Mouse (Mus musculus) hindbrain, embryonic 12.5 days (tissue): ENCODE results near the gene Rmdn2. TPM values are rescaled to one million over a fixed set of nuclear protein-coding genes. Genes with fewer than 3 reads are reported as not detected.

ENCODE experiments used
- ATAC-seq: fragments of 200-750 bp; cut with Nextera tagmentation; 2 replicates; pipeline ENCODE4 v1.8.0; 2017; ENCODE audit warnings: moderate TSS enrichment; ENCODE audit not compliant: low FRiP score
- H3K27ac ChIP-seq: fragments of 300-500 bp; sonication (generic); 2 replicates; pipeline ENCODE4 v1.5.1; 2016; ENCODE audit warnings: mild to moderate bottlenecking
- H3K27me3 ChIP-seq: fragments of 300-500 bp; sonication (generic); 2 replicates; pipeline ENCODE4 v1.6.1; 2016; ENCODE audit warnings: mild to moderate bottlenecking
- H3K36me3 ChIP-seq: fragments of 300-500 bp; sonication (generic); 2 replicates; pipeline ENCODE4 v1.6.1; 2016; ENCODE audit warnings: mild to moderate bottlenecking
- H3K4me1 ChIP-seq: fragments of 300-500 bp; sonication (generic); 2 replicates; pipeline ENCODE4 v1.6.1; 2016
- H3K4me2 ChIP-seq: fragments of 300-500 bp; sonication (generic); replicated peaks from 2 replicates; pipeline ENCODE4 v1.6.1; 2016; ENCODE audit warnings: mild to moderate bottlenecking
- H3K4me3 ChIP-seq: fragments of 300-500 bp; sonication (generic); 2 replicates; pipeline ENCODE4 v1.5.1; 2016; ENCODE audit warnings: mild to moderate bottlenecking
- H3K9ac ChIP-seq: fragments of 300-500 bp; sonication (generic); 2 replicates; pipeline ENCODE4 v1.6.1; 2016; ENCODE audit warnings: mild to moderate bottlenecking, moderate library complexity
- H3K9me3 ChIP-seq: fragments of 300-500 bp; sonication (generic); replicated peaks from 2 replicates; pipeline ENCODE4 v1.6.1; 2016; ENCODE audit warnings: mild to moderate bottlenecking
- WGBS: fragments of 180-500 bp; shearing (Covaris S2); methylation state at CpG from one replicate; pipeline ENCODE4 v1.1.7; 2016; 5-methylcytosine and 5-hydroxymethylcytosine counted together
- polyA plus RNA-seq: library from polyadenylated mRNA; unstranded; fragments of >200 nt; fragmentation: Nextera tagmentation; extraction: Ambion mirVana; gene quantifications from 2 replicates; pipeline ENCODE4 v1.2.1, GENCODE M21; 2016

Rmdn2 gene
- polyA plus RNA-seq, 1 experiment from 2014 or later: 10.5 TPM

DNA sequence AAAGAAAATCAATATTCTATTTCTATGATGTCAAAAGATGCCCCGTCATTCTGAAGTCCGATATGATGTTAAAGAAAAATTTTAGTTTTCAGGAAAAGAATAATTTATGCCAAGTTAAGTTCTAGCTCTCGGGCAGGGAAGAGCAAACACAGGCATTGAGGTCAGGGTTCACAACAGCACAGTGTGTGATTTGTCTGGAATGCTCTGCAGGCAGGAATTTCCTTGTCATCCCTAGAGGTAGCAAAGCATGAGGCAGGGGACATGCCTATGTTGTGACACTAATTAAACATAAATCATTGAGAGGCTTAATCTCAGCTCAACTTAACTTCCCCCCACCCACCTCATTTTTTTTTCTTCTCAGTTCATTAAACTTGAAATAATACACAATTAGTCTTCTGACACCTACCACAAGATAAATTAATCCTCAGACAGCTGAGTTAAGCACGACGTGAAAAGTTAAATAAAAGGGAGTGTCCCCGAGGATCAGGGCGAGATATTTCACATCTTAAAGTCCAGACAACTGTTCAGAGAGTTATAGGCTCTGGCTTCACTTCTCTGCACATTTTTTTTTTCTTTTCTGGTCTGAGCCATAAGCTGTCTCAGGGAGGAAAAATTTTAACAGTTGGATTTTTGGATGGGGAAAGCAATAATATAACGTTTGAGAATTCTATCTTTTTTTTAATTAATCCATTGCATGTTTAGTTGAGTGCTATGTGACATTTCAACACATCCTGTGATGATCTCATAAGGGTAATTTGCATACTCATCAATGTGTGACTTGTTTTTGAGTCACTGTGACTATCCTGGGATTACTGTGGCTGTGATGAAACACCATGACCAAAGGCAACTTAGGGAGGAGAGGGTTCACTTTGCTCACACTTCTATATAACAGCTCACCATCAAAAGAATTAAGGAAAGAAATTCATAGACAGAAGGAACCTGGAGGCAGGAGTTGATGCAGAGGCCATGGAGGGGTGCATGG, 12.8 kb upstream of the Rmdn2 start:
- no peak overlapping the region for H3K4me3 ChIP-seq

DNA sequence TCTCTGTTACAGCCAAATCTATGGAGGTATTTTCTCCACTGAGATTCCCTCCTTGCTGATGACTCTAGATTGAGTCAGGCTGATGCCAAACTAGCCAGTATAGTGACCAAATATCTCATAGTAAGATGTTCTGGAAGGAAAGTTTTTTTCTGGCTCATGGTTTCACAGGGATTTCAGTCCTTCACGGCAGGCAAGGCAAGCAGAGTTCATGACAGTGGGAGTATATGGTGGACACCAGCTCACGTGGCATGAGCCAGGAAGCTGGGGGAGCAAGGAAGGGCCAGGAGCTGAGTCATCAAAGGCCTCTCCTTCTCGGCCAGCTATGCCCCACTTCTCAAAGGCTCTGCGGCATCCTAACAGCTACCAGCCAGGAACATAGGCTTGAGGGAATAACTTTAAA, 11.6 kb upstream of the Rmdn2 start:
- Histone ChIP-seq H3K4me1 (0 out of 2 replicates have a peak, but pooled peaks cover 5% of the 10 kb centered on the region), H3K4me2 (no peak overlapping the region), H3K27ac (no peak overlapping the region), H3K9me3 (no peaks in the 10 kb centered on the region), H3K4me3 (no peak overlapping the region), H3K27me3 (no peaks in the 10 kb centered on the region), H3K36me3 (no peaks in the 10 kb centered on the region), H3K9ac (no peak overlapping the region)
- ATAC-seq: no peak
- WGBS: 78% methylated on average over 4 of the region's 4 CpGs

More for the DNA sequence above, 12.8 kb upstream of the Rmdn2 start:
- Histone ChIP-seq H3K4me1 (0 out of 2 replicates have a peak, but pooled peaks cover 5% of the 10 kb centered on the region), H3K27ac (no peak overlapping the region), H3K36me3 (no peaks in the 10 kb centered on the region), H3K9me3 (no peaks in the 10 kb centered on the region), H3K4me2 (no peak overlapping the region), H3K27me3 (no peaks in the 10 kb centered on the region), H3K9ac (no peak overlapping the region)
- peak; percentile 72; the same call in 1 of the 2 replicates for ATAC-seq
- 41% methylated on average over 8 of the region's 8 CpGs for WGBS

DNA sequence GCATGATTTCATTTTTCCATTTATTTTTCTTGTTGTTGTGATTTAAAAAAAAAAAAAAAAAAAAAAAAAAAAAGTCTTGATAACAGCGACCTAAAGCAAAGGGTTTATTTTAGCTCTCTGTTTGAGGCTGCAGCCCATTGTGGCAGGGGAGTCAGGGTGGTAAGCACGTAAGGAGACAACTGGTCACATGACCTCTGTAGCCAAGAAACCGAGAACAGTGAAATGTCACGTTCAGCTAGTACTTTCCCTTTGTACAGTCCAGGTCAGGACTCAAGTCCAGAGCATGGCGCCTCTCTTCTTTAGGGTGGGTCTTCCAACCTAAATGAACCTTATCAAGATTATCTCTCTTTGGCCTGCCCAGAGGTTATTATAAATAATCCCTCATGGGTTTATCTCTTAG, 9.3 kb upstream of the Rmdn2 start:
- 56% methylated on average over 5 of the region's 5 CpGs for WGBS
- H3K9me3 ChIP-seq: no peaks in the 10 kb centered on the region
- H3K4me1 ChIP-seq: 0 out of 2 replicates have a peak, but pooled peaks cover 5% of the 10 kb centered on the region
- H3K9ac ChIP-seq: no peak overlapping the region
- no peak overlapping the region for H3K27ac ChIP-seq
- ATAC-seq: no peak
- H3K4me2 ChIP-seq: no peak overlapping the region
- no peak overlapping the region for H3K4me3 ChIP-seq
- H3K36me3 ChIP-seq: no peaks in the 10 kb centered on the region
- H3K27me3 ChIP-seq: no peaks in the 10 kb centered on the region

DNA sequence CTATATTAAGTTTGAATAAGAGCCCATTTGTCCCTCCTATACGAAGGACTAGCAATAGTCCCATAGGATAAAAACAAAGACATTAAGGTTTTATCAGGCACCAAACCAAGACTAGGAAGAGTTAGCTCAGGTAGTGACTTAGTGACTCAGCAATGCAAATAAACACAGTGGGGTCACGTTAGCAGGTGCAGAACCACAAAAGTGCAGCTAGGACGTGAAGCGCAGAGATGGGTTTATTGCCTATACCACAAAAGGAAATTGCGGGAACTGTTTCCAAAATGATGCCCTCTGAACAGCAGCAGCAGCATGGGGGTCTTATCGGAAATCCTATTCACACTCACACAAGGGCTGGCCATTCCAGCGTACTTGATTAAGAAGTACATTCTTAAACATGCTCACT, 8.2 kb upstream of the Rmdn2 start:
- H3K36me3 ChIP-seq: no peaks in the 10 kb centered on the region
- no peak for ATAC-seq
- no peak overlapping the region for H3K27ac ChIP-seq
- H3K27me3 ChIP-seq: no peaks in the 10 kb centered on the region
- H3K9ac ChIP-seq: no peak overlapping the region
- 0 out of 2 replicates have a peak, but pooled peaks cover 5% of the 10 kb centered on the region for H3K4me1 ChIP-seq
- H3K4me2 ChIP-seq: no peak overlapping the region
- no peaks in the 10 kb centered on the region for H3K9me3 ChIP-seq
- 81% methylated on average over 7 of the region's 7 CpGs for WGBS
- H3K4me3 ChIP-seq: no peak overlapping the region

DNA sequence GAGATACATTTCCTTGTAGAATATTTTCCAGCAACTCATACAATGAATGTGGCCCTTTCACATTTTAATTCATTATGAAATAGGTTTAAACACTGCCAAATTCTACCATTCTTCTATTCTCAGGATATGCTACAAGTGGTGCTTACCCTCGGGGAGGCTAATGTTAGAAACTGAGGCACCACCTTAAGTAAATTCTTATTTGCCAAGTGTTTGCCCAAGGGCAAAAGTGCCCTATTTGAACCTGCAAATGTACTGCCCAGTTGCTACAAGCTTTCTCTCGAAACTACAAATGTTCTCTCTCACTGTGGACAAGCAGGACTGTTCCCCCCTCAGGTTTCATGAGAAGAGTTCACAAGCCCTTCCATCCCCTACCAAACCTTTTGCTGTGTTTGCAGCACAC, 5.9 kb upstream of the Rmdn2 start:
- Histone ChIP-seq H3K36me3 (no peaks in the 10 kb centered on the region), H3K4me1 (no peaks in the 10 kb centered on the region), H3K4me2 (no peak overlapping the region), H3K27ac (no peak overlapping the region), H3K9ac (no peak overlapping the region), H3K9me3 (no peaks in the 10 kb centered on the region), H3K27me3 (no peaks in the 10 kb centered on the region), H3K4me3 (no peak overlapping the region)
- ATAC-seq: no peak
- WGBS: 76% methylated on average over 2 of the region's 2 CpGs

DNA sequence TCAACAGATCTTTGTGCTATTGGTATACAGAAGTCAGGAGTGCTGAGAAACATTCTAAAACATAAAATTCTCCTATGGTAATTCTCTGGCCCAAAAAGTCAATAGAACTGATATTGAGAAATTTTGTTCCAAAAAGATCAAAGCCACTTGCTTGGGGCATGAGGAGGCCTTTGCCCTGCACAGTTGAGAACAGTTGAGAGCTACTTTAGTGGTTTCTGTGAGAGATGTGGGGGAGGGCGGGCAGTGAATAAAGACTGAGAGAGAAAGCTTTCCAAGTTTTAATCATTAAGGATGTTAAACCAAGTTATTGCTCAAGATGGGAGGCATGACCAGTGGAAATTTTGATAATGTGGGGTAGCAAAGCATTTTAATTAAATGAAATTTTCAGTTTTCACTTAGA, 2.0 kb upstream of the Rmdn2 start:
- ATAC-seq: no peak
- Histone ChIP-seq H3K36me3 (no peaks in the 10 kb centered on the region), H3K4me1 (no peaks in the 10 kb centered on the region), H3K9me3 (no peaks in the 10 kb centered on the region), H3K9ac (no peak overlapping the region), H3K4me2 (no peak overlapping the region), H3K4me3 (no peak overlapping the region), H3K27me3 (no peaks in the 10 kb centered on the region), H3K27ac (no peak overlapping the region)
- WGBS: 85% methylated on average over 1 of the region's 1 CpGs

DNA sequence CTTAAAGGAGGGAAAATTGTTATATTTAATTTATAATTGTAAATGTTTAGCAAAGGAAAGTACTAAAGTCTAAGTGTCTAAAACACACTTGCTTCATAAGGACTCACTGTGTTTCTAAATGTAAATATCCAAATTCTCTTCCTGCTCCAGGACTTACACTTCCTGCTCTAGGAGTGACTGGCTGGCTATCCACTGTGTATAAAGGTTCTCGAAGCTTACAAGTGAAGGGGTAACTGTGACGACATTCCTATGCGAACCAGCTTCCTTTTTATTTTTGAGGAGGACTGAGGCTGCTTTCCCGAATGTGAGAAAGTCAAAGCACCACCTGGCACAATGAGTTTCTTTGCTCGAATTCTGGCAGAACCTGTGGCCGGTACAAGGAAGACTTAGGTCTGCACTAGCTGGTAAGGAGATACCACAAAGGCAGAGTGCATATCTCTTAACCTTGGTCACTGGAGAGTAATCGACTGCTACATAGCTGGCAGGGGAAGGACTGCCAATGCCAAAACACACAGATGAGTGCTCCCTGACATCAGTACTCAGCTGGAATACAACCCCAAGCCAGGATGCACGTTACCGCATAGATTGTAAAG, 1.4 kb upstream of the Rmdn2 start:
- H3K9ac ChIP-seq: no peak overlapping the region
- ATAC-seq: no peak
- H3K4me2 ChIP-seq: no peak overlapping the region
- no peaks in the 10 kb centered on the region for H3K9me3 ChIP-seq
- H3K27me3 ChIP-seq: no peaks in the 10 kb centered on the region
- 87% methylated on average over 9 of the region's 9 CpGs for WGBS
- no peak overlapping the region for H3K27ac ChIP-seq
- no peaks in the 10 kb centered on the region for H3K36me3 ChIP-seq
- H3K4me1 ChIP-seq: no peaks in the 10 kb centered on the region
- no peak overlapping the region for H3K4me3 ChIP-seq

DNA sequence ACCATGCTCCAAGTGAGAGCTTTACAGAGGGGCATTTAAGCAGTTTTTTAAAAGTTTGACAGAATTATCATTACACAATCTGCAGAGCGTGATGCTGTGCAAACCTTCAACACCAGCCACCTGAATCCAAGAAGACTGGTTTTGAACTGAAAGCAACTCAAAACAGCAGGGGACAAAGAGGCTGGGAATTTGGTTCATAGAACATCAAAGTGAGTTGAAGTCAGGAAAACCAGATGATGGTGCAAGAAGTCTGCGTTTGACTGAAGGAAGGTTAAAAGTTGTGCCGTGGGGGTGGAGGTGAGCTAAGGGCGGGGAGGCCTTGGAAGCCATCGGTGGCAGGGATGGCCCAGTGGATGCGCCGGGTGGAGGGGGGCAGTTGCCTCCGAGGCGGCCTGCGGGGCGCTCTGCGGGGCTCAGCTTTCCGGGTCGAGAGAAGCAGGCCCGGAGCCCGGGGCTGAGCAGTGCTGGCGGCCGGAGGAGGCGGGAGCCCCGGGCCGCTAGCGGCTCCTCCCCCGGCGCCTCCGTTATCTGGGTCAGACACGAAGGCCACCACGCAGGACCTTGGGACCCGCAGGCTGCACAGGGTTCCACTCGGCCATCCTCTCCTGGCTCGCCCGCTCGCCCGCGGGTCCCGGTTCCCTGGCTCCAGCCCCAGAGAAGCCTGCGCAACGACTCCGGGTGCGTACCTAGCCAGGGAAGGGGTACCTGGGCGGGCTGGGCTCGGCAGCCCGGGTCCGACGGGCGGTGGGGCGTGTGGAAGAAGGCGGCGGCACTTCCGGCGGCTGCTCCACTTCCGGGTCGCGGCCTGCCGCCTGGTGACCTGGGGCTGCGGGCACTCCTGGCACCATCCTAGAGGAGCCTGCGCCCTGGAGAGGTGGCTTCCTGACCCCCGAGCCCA, 3.3 kb downstream of the Rmdn2 start:
- H3K36me3 ChIP-seq: no peaks in the 10 kb centered on the region
- peak overlapping the region; percentile 80 for H3K27ac ChIP-seq
- peak overlapping the region; percentile 75 for H3K9ac ChIP-seq
- peak; percentile 96 for ATAC-seq
- no peaks in the 10 kb centered on the region for H3K9me3 ChIP-seq
- peak overlapping the region; percentile 66 for H3K4me2 ChIP-seq
- H3K4me3 ChIP-seq: peak overlapping the region; percentile 62
- no peaks in the 10 kb centered on the region for H3K4me1 ChIP-seq
- WGBS: 2% methylated on average over 51 of the region's 57 CpGs
- no peaks in the 10 kb centered on the region for H3K27me3 ChIP-seq

DNA sequence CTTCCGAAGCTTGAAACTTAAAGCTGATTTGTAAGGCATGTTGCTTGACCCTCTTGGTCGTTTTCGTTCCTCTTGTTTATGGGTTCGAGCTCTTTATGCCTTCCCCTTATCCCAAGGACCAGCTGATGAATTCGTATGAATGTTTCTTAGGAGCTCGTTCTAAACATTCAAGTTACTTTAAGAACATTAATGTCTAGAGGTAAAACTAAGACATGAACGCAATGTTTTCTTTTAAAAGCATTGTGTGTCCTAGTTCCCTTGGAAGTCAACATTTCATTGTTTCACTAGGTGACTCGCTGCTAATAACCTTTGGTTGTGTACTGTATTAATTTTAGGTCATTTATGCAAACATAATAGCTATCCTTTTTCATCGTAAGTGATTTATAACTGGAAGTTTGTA, 4.2 kb downstream of the Rmdn2 start:
- H3K36me3 ChIP-seq: no peaks in the 10 kb centered on the region
- ATAC-seq: no peak
- H3K4me1 ChIP-seq: no peaks in the 10 kb centered on the region
- no peak overlapping the region for H3K27ac ChIP-seq
- peak overlapping the region; percentile 62 for H3K4me3 ChIP-seq
- H3K9ac ChIP-seq: no peak overlapping the region
- no peaks in the 10 kb centered on the region for H3K9me3 ChIP-seq
- WGBS: 88% methylated on average over 9 of the region's 9 CpGs
- H3K4me2 ChIP-seq: peak overlapping the region; percentile 66
- no peaks in the 10 kb centered on the region for H3K27me3 ChIP-seq

DNA sequence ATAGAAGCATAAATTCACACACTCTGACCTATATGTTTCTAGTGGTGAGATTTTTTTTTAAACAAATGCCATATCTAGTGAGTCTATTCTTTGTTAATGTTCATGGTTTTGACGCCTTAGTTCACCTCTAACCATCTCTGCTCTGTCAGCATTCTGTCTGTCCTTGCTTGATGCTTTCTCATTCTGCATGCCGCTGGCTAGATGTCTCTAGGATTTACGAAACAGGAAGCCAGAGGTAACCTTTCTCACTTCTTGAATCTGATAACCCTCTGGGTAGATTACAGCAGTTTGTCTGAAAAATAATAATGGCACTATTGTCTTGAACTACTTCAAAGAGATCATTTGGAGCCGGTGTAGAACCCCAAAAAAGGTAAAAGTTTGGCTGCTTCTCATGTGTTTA, 5.0 kb downstream of the Rmdn2 start:
- H3K27me3 ChIP-seq: no peaks in the 10 kb centered on the region
- 86% methylated on average over 4 of the region's 4 CpGs for WGBS
- H3K4me1 ChIP-seq: no peaks in the 10 kb centered on the region
- no peak overlapping the region for H3K4me3 ChIP-seq
- H3K9ac ChIP-seq: no peak overlapping the region
- ATAC-seq: no peak
- H3K9me3 ChIP-seq: no peaks in the 10 kb centered on the region
- no peaks in the 10 kb centered on the region for H3K36me3 ChIP-seq
- no peak overlapping the region for H3K27ac ChIP-seq
- no peak overlapping the region for H3K4me2 ChIP-seq

DNA sequence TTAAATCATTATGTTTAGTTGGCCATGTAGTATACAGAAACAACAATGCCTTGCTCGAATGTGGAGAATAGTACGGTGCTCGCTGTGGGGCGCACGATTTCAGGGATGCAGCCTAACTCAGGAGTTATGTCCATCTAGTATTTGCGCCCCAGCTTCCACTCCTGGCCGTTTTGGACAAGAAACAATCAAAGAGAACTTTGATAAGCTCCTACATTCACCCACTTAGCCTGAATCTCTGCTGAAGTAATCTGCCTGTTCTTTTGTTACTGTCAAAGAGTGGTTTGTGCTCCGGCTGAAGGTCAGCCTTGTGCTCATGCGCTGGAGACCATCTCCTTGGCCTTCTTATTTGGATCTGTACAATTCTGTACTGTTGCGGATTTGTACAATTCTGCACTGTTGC, 6.8 kb downstream of the Rmdn2 start:
- H3K9ac ChIP-seq: no peak overlapping the region

DNA sequence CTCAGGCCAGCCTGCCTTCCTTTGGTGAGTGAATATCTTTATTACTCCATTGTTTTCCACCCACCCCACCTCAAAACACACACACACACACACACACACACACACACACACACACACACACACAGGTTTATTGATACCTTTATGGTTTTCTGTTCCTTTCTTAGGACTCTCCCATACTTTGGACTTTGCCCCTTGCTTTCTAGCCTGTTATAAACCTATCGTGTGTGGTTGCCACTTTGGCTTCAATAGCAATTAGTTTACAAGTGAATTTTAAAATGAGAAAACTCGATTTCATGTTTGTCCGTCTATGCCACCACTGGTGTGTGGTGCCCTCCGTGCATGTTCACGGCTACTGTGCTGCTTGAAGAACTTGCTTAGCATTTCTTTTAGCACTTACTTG, 7.3 kb downstream of the Rmdn2 start:
- Histone ChIP-seq H3K36me3 (no peaks in the 10 kb centered on the region), H3K9me3 (no peaks in the 10 kb centered on the region), H3K27ac (no peak overlapping the region), H3K9ac (no peak overlapping the region), H3K4me1 (no peaks in the 10 kb centered on the region), H3K4me2 (no peak overlapping the region), H3K27me3 (no peaks in the 10 kb centered on the region), H3K4me3 (no peak overlapping the region)
- 94% methylated on average over 5 of the region's 5 CpGs for WGBS
- ATAC-seq: no peak

More for the DNA sequence above, 6.8 kb downstream of the Rmdn2 start:
- H3K4me1 ChIP-seq: no peaks in the 10 kb centered on the region
- H3K4me2 ChIP-seq: no peak overlapping the region
- no peaks in the 10 kb centered on the region for H3K9me3 ChIP-seq
- H3K27ac ChIP-seq: no peak overlapping the region
- ATAC-seq: no peak
- no peak overlapping the region for H3K4me3 ChIP-seq
- WGBS: 87% methylated on average over 10 of the region's 10 CpGs
- H3K36me3 ChIP-seq: no peaks in the 10 kb centered on the region
- H3K27me3 ChIP-seq: no peaks in the 10 kb centered on the region
